Mouse (Mus musculus) myocyte (in vitro differentiated cells): ENCODE data around the gene Comtd1. TPM values are rescaled to one million over a fixed set of nuclear protein-coding genes. Genes with fewer than 3 reads are reported as not detected.
A peak's percentile ranks its signal among the peaks of the same experiment; 100 is the strongest.

Source experiments
- H3K27me3 ChIP-seq: one replicate; pipeline ENCODE4 v1.6.1; 2011; ENCODE audit not compliant: control insufficient read depth, insufficient read depth, insufficient read length
- H3K36me3 ChIP-seq: one replicate; pipeline ENCODE4 v1.6.1; 2011; ENCODE audit not compliant: control insufficient read depth, insufficient read depth
- H3K4me2 ChIP-seq: one replicate; pipeline ENCODE4 v1.6.1; 2011; ENCODE audit warnings: low read depth, control low read depth
- H3K4me3 ChIP-seq: one replicate; pipeline ENCODE4 v1.5.1; 2011; ENCODE audit warnings: mild to moderate bottlenecking, control low read depth, moderate library complexity
- H3K79me2 ChIP-seq: one replicate; pipeline ENCODE4 v1.6.1; 2011; ENCODE audit not compliant: control insufficient read depth, insufficient read depth
- H3ac ChIP-seq: one replicate; pipeline ENCODE4 v1.6.1; 2011; ENCODE audit not compliant: control insufficient read depth, insufficient read length
- CEBPB ChIP-seq: IDR thresholded peaks from 2 replicates; pipeline ENCODE4 v1.6.1; 2011; ENCODE audit warnings: mild to moderate bottlenecking, moderate library complexity; ENCODE audit not compliant: poor library complexity, insufficient read depth, severe bottlenecking
- E2F4 ChIP-seq: IDR thresholded peaks from one replicate; pipeline ENCODE4 v1.6.1; 2011; ENCODE audit warnings: mild to moderate bottlenecking, control low read depth, moderate library complexity; ENCODE audit not compliant: insufficient read depth
- MAX ChIP-seq: IDR thresholded peaks from one replicate; pipeline ENCODE4 v1.6.1; 2011; ENCODE audit warnings: low read depth, mild to moderate bottlenecking, control low read depth
- MYOD1 ChIP-seq, 3 experiments: IDR thresholded peaks; one replicate each; pipeline ENCODE4 v1.6.1; 2011; ENCODE audit warnings: control low read depth in 2 of 3, low read depth in 2 of 3, mild to moderate bottlenecking in 2 of 3, moderate library complexity in 1 of 3; ENCODE audit not compliant: insufficient read length in 2 of 3, control insufficient read depth in 1 of 3
- MYOG ChIP-seq, 3 experiments: IDR thresholded peaks; one replicate each; pipeline ENCODE4 v1.6.1; 2011; ENCODE audit warnings: control low read depth in 2 of 3, low read depth in 2 of 3, mild to moderate bottlenecking in 2 of 3; ENCODE audit not compliant: insufficient read length in 2 of 3, control insufficient read depth in 1 of 3, insufficient read depth in 1 of 3
- POLR2A ChIP-seq: IDR thresholded peaks from one replicate; pipeline ENCODE4 v1.6.1; 2011; ENCODE audit warnings: low read depth, mild to moderate bottlenecking, control low read depth, moderate library complexity; ENCODE audit not compliant: insufficient read length
- POLR2AphosphoS2 ChIP-seq: IDR thresholded peaks from one replicate; pipeline ENCODE4 v1.6.1; 2011; ENCODE audit warnings: low read depth, control low read depth; ENCODE audit not compliant: insufficient read length
- REST ChIP-seq: IDR thresholded peaks from one replicate; pipeline ENCODE4 v1.6.1; 2011; ENCODE audit warnings: mild to moderate bottlenecking, control low read depth, moderate library complexity; ENCODE audit not compliant: insufficient read depth, insufficient read length
- SRF ChIP-seq: IDR thresholded peaks from one replicate; pipeline ENCODE4 v1.6.1; 2011; ENCODE audit warnings: low read depth; ENCODE audit not compliant: control insufficient read depth, insufficient read length
- TCF12 ChIP-seq: IDR thresholded peaks from one replicate; pipeline ENCODE4 v1.6.1; 2011; ENCODE audit warnings: mild to moderate bottlenecking, control low read depth; ENCODE audit not compliant: poor library complexity, insufficient read depth, severe bottlenecking
- TCF3 ChIP-seq: IDR thresholded peaks from one replicate; pipeline ENCODE4 v1.6.1; 2011; ENCODE audit warnings: low read depth, control low read depth; ENCODE audit not compliant: insufficient read length
- USF1 ChIP-seq: IDR thresholded peaks from one replicate; pipeline ENCODE4 v1.6.1; 2011; ENCODE audit warnings: low read depth, mild to moderate bottlenecking, control low read depth, moderate library complexity
- polyA plus RNA-seq: library from polyadenylated mRNA; unstranded; fragments of >200 nt; fragmentation: generic; extraction: Trizol; gene quantifications from one replicate; pipeline ENCODE4 v1.2.1, GENCODE M21; 2012; ENCODE audit warnings: missing spikeins

Gene Comtd1
- polyA plus RNA-seq, 1 experiment = 47.1 TPM

- no peak overlapping the region for H3K4me3 ChIP-seq
- H3K4me2 ChIP-seq = peak overlapping the region; percentile 46
- no peaks in the 10 kb centered on the region for H3K79me2 ChIP-seq
- H3K27me3 ChIP-seq = no peaks in the 10 kb centered on the region
- no peak overlapping the region for H3ac ChIP-seq
- peaks cover 14% of the 10 kb centered on the region for H3K36me3 ChIP-seq
- TF ChIP-seq MYOD1 (IDR thresholded peaks at IDR 0.05; ENCODE audit: control insufficient read depth in 1 of 3, insufficient read length in 2 of 3, low read depth in 2 of 3) (no peak), CEBPB (no peak), TCF12 (no peak), POLR2A (no peak), USF1 (no peak), E2F4 (no peak), REST (no peak), MAX (no peak), POLR2AphosphoS2 (no peak), MYOG (IDR thresholded peaks at IDR 0.05; ENCODE audit: control insufficient read depth in 1 of 3, insufficient read depth in 1 of 3, insufficient read length in 2 of 3, low read depth in 2 of 3) (no peak), TCF3 (no peak), SRF (no peak)
Measured at GRCm38 (mm10) chr14:21800641-21801040, 48.1 kb downstream of the Comtd1 start.

Other genes with a start within 250 kb of the Comtd1 start
- gene Dupd1, start 134.4 kb downstream of the Comtd1 start, polyA plus RNA-seq = 0.14 TPM
- gene Samd8, start 98.4 kb downstream of the Comtd1 start, polyA plus RNA-seq = 27.8 TPM
- gene Dusp13, start 97.8 kb downstream of the Comtd1 start, polyA plus RNA-seq = 24.6 TPM
- gene Vdac2, start 23.7 kb downstream of the Comtd1 start, polyA plus RNA-seq = 314 TPM
- gene Zfp503, start 140.6 kb upstream of the Comtd1 start, polyA plus RNA-seq = 5.4 TPM
- gene Lrmda, start 170.7 kb upstream of the Comtd1 start, polyA plus RNA-seq = 1.9 TPM